Mouse (Mus musculus) adrenal gland, adult 18-20 months (tissue): Measurements from ENCODE around the gene Slc25a28. TPM values are rescaled to one million over a fixed set of nuclear protein-coding genes. Genes with fewer than 3 reads are reported as not detected.

Experiments used
- microRNA-seq, 2 experiments: library from miRNA; unstranded; fragments of <30 nt; microRNA quantifications; one replicate each; pipeline ENCODE4 v1.2.0; 2021; ENCODE audit warnings: borderline number of aligned reads in 2 of 2
- total RNA-seq, 2 experiments: library from RNA; stranded (reverse); gene quantifications; 1 replicate in 1 of 2; 2 replicates in 1 of 2; pipeline ENCODE4 v1.2.3; 2021

The Slc25a28 gene
- total RNA-seq, 2 experiments from 2014 or later = 57.5 to 78.5 TPM

Small RNA genes lying within 50 kb of the gene (microRNA-seq; reads per million reads assigned to microRNA genes)
- 0 reads per million in 2 experiments for gene Gm22646

Other genes starting within 250 kb of the Slc25a28 start
- gene Cnnm1, start 234.4 kb downstream of the Slc25a28 start, total RNA-seq = under 1 TPM; 0.29 to 0.33 TPM
- 100 to 1,000 TPM; 181 to 350 TPM for gene Got1, start 150.3 kb downstream of the Slc25a28 start, total RNA-seq
- gene Nkx2-3, start 62.6 kb downstream of the Slc25a28 start, total RNA-seq = not detected
- gene Entpd7, start 14.8 kb upstream of the Slc25a28 start, total RNA-seq = 10 to 100 TPM; 13.0 to 20.6 TPM
- gene Cutc, start 78.1 kb upstream of the Slc25a28 start, total RNA-seq = 1 to 10 TPM; 7.2 to 8.2 TPM
- gene Cox15, start 78.1 kb upstream of the Slc25a28 start, total RNA-seq = 10 to 100 TPM; 28.9 to 37.3 TPM
- gene Abcc2, start 107.3 kb upstream of the Slc25a28 start, total RNA-seq = under 1 TPM; 0.13 to 0.20 TPM